Mouse (Mus musculus) heart, embryonic 14.5 days (tissue): Measurements from ENCODE around the gene Vmn1r39. TPM values are rescaled to one million over a fixed set of nuclear protein-coding genes. Genes with fewer than 3 reads are reported as not detected.
"Not testable (repeated sequence)": the region's sequence is repeated elsewhere in the genome, so short reads cannot be mapped to it uniquely, and the experiment has no call there.

Experiments used
- ATAC-seq: fragments of 200-750 bp; cut with Nextera tagmentation; 2 replicates; pipeline ENCODE4 v1.8.0; 2017; ENCODE audit warnings: low read depth, moderate TSS enrichment; ENCODE audit not compliant: insufficient number of reproducible peaks, insufficient read depth, low FRiP score
- H3K27ac ChIP-seq, 2 experiments: fragments of 200-500 bp in 1 of 2; fragments of 300-500 bp in 1 of 2; sonication (generic) in 1 of 2; replicated peaks in 1 of 2; 2 replicates each; pipeline ENCODE4 v1.5.1; 2012 to 2014; ENCODE audit warnings: low read depth in 2 of 2, low read length in 2 of 2, control low read depth in 1 of 2, mild to moderate bottlenecking in 1 of 2, mixed read lengths in 1 of 2; ENCODE audit not compliant: control insufficient read depth in 1 of 2, insufficient read depth in 1 of 2
- H3K27me3 ChIP-seq: fragments of 300-500 bp; sonication (generic); 2 replicates; pipeline ENCODE4 v1.6.1; 2014; ENCODE audit warnings: mild to moderate bottlenecking, low read length, control low read depth; ENCODE audit not compliant: control insufficient read depth, insufficient read depth
- H3K36me3 ChIP-seq: fragments of 300-500 bp; sonication (generic); 2 replicates; pipeline ENCODE4 v1.6.1; 2014; ENCODE audit warnings: mild to moderate bottlenecking, control low read depth, low read length, mixed read lengths; ENCODE audit not compliant: control insufficient read depth, insufficient read depth
- H3K4me1 ChIP-seq, 2 experiments: fragments of 200-500 bp in 1 of 2; fragments of 300-500 bp in 1 of 2; sonication (generic) in 1 of 2; 2 replicates each; pipeline ENCODE4 v1.6.1; 2012 to 2014; ENCODE audit warnings: low read length in 2 of 2, control low read depth in 1 of 2, mixed read lengths in 1 of 2; ENCODE audit not compliant: control insufficient read depth in 2 of 2, insufficient read depth in 2 of 2
- H3K4me2 ChIP-seq: fragments of 300-500 bp; sonication (generic); 2 replicates; pipeline ENCODE4 v1.6.1; 2014; ENCODE audit warnings: mild to moderate bottlenecking, low read length
- H3K4me3 ChIP-seq, 2 experiments: fragments of 200-500 bp in 1 of 2; fragments of 300-500 bp in 1 of 2; sonication (generic) in 1 of 2; 2 replicates each; pipeline ENCODE4 v1.5.1; 2012 to 2014; ENCODE audit warnings: low read length in 2 of 2, mild to moderate bottlenecking in 2 of 2, control low read depth in 1 of 2, low read depth in 1 of 2, moderate library complexity in 1 of 2; ENCODE audit not compliant: control insufficient read depth in 1 of 2, insufficient read depth in 1 of 2
- H3K9ac ChIP-seq: fragments of 300-500 bp; sonication (generic); 2 replicates; pipeline ENCODE4 v1.6.1; 2014; ENCODE audit warnings: mild to moderate bottlenecking, low read length
- H3K9me3 ChIP-seq: fragments of 300-500 bp; sonication (generic); 2 replicates; pipeline ENCODE4 v1.6.1; 2016; ENCODE audit warnings: low read length, control low read depth; ENCODE audit not compliant: control insufficient read depth
- WGBS: fragments of 180-500 bp; shearing (Covaris S2); extraction: QIAGEN DNeasy Blood & Tissue Kit; methylation state at CpG from one replicate; pipeline ENCODE4 v1.1.7; 2014; 5-methylcytosine and 5-hydroxymethylcytosine counted together
- polyA plus RNA-seq: library from polyadenylated mRNA; unstranded; fragments of >200 nt; fragmentation: Nextera tagmentation; extraction: Ambion mirVana; gene quantifications from 2 replicates; pipeline ENCODE4 v1.2.1, GENCODE M21; 2014

Gene Vmn1r39
- polyA plus RNA-seq = not detected in 2 replicates

DNA sequence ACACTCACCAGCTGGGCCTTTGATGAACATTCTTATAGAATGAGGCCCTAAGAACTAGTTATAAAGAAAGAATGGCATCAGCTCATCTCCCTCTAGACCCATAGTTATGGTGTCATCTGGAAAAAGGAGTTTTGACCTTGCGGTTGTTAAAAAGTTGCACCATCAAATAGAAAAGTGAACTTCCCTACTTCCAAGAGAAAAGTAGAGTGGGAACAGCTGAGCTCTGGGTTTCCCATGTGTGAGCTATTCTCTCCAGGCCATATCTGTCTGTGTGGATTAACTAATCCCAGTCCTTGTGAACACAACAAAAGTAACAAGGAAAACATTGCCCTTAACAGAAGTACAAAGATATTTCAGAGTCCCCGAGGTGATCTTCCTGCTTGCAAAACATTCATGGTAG lies at the start of gene Vmn1r39:
Gene Vmn1r39 (minus strand): TSS at position 101 of the 400 bp plus-strand sequence.
- Histone ChIP-seq H3K9me3 (0 out of 2 replicates have a peak, but pooled peaks cover 5% of the 10 kb centered on the region), H3K27ac (no peak within 1 kb of the TSS), H3K9ac (no peak within 1 kb of the TSS), H3K4me1 (no peaks in the 10 kb centered on the region), H3K27me3 (no peaks in the 10 kb centered on the region), H3K4me3 (no peak within 1 kb of the TSS), H3K4me2 (no peak within 1 kb of the TSS), H3K36me3 (no peaks in the 10 kb centered on the region)
- no peak for ATAC-seq
- 86% methylated on average over 2 of the region's 2 CpGs for WGBS

DNA sequence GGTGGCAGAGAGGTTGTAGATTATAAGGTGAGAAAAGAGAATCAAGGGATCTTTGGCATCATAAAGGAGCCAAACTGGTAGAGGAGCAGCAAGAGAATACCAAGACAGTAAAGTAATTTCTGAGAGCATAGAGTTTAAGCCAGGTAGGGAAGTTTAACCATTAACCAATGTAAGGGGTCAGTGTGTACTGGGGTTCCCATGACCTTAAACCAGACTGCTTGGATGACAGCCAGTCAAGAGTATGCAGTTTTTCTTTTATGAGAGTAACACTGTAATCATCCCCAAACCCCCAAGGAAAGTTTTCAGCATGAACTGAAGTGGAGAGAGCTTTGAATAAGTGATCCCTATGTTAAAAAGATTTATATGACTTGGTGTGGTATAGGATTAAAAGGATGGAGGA lies 49.0 kb upstream of the Vmn1r39 start:
- ATAC-seq = no peak
- no peak overlapping the region for H3K4me2 ChIP-seq
- H3K27ac ChIP-seq = no peak overlapping the region
- H3K4me1 ChIP-seq = no peaks in the 10 kb centered on the region
- no peaks in the 10 kb centered on the region for H3K27me3 ChIP-seq
- no peak overlapping the region for H3K9ac ChIP-seq
- no peaks in the 10 kb centered on the region for H3K36me3 ChIP-seq
- H3K4me3 ChIP-seq = no peak overlapping the region
- no peaks in the 10 kb centered on the region for H3K9me3 ChIP-seq

GRCm38 (mm10) chr6:66858356-66858755 lies 47.9 kb upstream of the Vmn1r39 start:
- H3K9ac ChIP-seq = no peak overlapping the region
- H3K9me3 ChIP-seq = no peaks in the 10 kb centered on the region
- H3K36me3 ChIP-seq = no peaks in the 10 kb centered on the region
- H3K4me3 ChIP-seq = no peak overlapping the region
- WGBS = 67% methylated on average over 1 of the region's 1 CpGs
- no peaks in the 10 kb centered on the region for H3K27me3 ChIP-seq
- no peaks in the 10 kb centered on the region for H3K4me1 ChIP-seq
- ATAC-seq = no peak
- no peak overlapping the region for H3K27ac ChIP-seq
- no peak overlapping the region for H3K4me2 ChIP-seq

GRCm38 (mm10) chr6:66856236-66856635 lies 45.8 kb upstream of the Vmn1r39 start:
- no peak overlapping the region for H3K9ac ChIP-seq
- no peaks in the 10 kb centered on the region for H3K4me1 ChIP-seq

DNA sequence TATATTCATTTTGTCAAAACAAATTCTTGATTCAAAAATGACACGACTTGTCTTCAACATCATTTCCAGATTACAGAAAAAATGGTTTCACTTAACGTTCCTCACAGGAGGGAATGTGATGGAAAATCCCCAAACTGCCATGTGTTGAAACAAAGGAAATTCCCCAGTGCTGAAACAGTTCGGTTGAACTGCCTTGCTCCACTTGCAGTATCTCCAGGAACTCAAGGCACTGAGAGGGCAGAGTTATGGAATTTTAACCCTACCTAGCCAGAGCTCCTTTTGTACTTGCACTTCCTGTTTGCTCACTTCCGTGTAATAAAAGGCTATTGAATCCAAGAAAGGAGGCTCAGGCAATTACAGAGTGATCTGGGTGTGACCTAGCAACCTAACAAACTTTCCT lies 38.5 kb upstream of the Vmn1r39 start:
- WGBS = 20% methylated on average over 4 of the region's 4 CpGs
- no peak overlapping the region for H3K9ac ChIP-seq
- no peak overlapping the region for H3K4me3 ChIP-seq
- no peak for ATAC-seq
- no peaks in the 10 kb centered on the region for H3K9me3 ChIP-seq
- no peaks in the 10 kb centered on the region for H3K27me3 ChIP-seq
- H3K36me3 ChIP-seq = no peaks in the 10 kb centered on the region
- no peak overlapping the region for H3K4me2 ChIP-seq
- no peak overlapping the region for H3K27ac ChIP-seq
- H3K4me1 ChIP-seq = peaks cover 0 to 6% of the 10 kb centered on the region in 2 experiments; a peak in 1 of 4 replicates

More at GRCm38 (mm10) chr6:66856236-66856635, 45.8 kb upstream of the Vmn1r39 start:
- no peak for ATAC-seq
- no peak overlapping the region for H3K4me2 ChIP-seq
- H3K4me3 ChIP-seq = no peak overlapping the region
- no peak overlapping the region for H3K27ac ChIP-seq
- no peaks in the 10 kb centered on the region for H3K9me3 ChIP-seq
- H3K27me3 ChIP-seq = no peaks in the 10 kb centered on the region
- H3K36me3 ChIP-seq = no peaks in the 10 kb centered on the region

DNA sequence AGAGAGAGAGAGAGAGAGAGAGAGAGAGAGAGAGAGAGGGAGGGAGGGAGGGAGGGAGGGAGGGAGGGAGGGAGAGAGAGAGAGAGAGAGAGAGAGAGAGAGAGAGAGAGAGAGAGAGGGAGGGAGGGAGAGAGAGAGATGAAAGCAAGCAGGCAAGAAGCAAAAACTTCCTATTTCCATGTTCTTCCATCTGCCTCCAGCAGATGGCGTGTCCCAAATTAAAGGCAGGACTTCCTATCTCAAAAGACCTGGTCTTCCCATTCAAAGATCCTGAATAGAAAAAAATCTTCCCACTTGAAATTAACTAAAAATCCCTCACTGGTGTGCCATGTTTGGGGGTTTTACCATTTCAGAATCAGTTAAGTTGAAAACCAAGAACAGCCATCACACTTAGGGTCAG lies 30.2 kb upstream of the Vmn1r39 start:
- not testable (repeated sequence) for ATAC-seq, H3K27me3 ChIP-seq, H3K4me3 ChIP-seq, H3K4me2 ChIP-seq, H3K36me3 ChIP-seq, H3K4me1 ChIP-seq, H3K9me3 ChIP-seq, H3K27ac ChIP-seq, H3K9ac ChIP-seq
- WGBS = 0% methylated on average over 1 of the region's 1 CpGs

DNA sequence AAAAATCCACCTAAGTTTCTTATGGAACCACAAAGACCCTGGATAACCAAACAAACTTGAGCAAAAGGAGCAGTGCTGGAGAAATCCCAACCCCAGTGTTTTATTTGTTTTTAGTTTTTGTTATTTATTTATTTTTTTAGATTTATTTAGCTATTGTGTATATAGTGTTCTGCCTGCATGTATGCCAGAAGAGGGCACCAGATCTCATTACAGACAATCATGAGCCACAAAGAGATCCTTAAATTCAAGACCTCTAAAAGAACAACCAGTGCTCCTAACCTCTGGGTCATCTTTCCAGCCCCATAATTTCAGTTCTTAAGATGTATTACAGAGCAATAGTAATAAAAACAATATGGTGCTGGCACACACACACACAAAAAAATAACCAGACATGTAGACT lies 26.5 kb upstream of the Vmn1r39 start:
- H3K4me3 ChIP-seq = no peak overlapping the region
- H3K27ac ChIP-seq = no peak overlapping the region
- H3K9ac ChIP-seq = no peak overlapping the region
- H3K4me1 ChIP-seq = no peaks in the 10 kb centered on the region
- no peaks in the 10 kb centered on the region for H3K27me3 ChIP-seq
- H3K9me3 ChIP-seq = no peaks in the 10 kb centered on the region
- H3K4me2 ChIP-seq = no peak overlapping the region
- no peaks in the 10 kb centered on the region for H3K36me3 ChIP-seq
- ATAC-seq = no peak

GRCm38 (mm10) chr6:66806311-66806710 lies 4.1 kb downstream of the Vmn1r39 start:
- no peak overlapping the region for H3K9ac ChIP-seq
- H3K4me3 ChIP-seq = no peak overlapping the region
- no peaks in the 10 kb centered on the region for H3K27me3 ChIP-seq
- H3K36me3 ChIP-seq = no peaks in the 10 kb centered on the region
- WGBS = 57% methylated on average over 1 of the region's 1 CpGs
- ATAC-seq = no peak
- H3K27ac ChIP-seq = no peak overlapping the region
- no peak overlapping the region for H3K4me2 ChIP-seq
- no peaks in the 10 kb centered on the region for H3K9me3 ChIP-seq
- no peaks in the 10 kb centered on the region for H3K4me1 ChIP-seq
